Mouse (Mus musculus): Measurements from ENCODE around the gene Myh3.
"Not testable (repeated sequence)": the region's sequence is repeated elsewhere in the genome, so short reads cannot be mapped to it uniquely, and the experiment has no call there.

Myh3 gene

DNA sequence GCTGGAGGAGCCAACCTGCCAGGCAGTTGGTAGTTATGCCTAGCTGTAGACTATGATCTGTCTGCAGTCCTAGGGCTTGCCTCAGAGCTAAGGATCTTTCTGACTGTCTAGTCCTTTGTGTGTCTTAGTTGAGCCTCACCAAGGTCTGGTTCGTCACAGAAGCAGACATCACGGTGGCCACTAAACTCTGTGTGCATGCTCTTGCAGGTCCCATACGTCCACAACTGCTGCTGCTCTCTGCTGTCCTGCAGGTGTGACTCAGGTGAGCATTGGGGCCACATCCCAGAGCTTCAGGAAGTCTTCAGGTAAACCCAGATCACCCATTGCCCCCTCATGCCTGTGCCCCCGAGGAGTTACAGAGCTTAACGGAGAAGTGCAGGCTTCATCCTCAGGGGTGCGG lies 788 bp downstream of the Myh3 start:
- DNase-seq = no peak

DNA sequence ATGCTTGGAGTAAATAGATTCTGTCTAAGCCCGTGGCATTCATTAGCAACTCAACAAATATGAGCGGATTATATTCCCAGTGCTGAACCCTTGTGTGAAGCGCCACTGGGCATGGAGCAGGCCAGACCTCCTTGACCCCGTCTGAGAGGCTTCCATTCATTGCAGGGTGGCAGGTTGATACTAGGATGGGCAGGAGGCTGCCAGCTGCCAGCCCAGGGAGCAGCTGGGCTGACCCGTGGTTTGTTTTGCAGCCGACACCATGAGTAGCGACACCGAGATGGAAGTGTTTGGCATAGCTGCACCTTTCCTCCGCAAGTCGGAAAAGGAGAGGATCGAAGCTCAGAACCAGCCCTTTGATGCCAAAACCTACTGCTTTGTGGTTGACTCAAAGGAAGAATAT lies 1.6 kb downstream of the Myh3 start:
- DNase-seq = no peak

DNA sequence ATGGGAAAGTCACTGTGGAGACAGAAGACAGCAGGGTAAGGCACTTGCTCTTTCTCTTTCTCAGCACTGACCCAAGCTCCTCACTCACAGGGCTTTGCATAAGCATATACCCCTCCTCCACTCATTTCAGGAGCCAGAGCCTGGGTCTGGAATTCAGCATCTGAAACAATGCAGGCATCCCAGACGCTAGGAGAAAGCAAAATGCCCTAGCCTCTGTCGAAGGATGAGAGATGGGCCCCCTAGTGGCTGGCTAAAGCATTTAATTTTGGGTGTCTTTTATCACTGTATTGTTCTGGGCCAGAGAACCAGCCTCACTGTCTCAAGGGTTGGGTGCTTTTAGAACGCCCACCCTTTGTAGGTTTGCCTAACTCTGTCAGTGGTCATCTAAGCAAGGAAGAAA lies 2.1 kb downstream of the Myh3 start:
- peak; percentile 79 to 84 for DNase-seq

DNA sequence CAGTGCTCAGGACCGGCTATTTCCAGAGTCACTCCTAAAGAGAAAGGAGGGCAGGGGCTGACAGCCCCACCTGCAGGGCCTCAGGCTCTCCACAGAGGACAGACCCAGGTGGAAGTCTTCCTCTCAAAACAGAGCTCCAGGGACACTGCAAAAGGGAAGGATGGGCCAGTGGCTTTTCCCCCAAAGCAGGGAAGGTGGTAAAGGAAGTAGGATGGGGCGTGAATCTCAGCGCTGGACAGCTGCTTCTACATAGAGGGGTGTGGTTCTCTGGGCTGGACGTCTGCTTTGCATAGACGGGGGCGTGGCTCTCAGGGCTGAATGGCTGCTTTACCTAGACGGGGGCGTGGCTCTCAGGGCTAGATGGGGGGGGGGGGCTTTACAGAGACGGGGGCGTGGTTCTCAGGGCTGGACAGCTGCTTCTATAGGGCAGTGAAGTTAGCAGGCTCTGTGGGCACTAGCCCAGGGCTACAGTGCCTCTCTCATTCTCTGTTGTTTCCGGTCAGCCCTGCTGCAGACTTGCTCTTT lies 3.1 kb downstream of the Myh3 start:
- no peak for DNase-seq

DNA sequence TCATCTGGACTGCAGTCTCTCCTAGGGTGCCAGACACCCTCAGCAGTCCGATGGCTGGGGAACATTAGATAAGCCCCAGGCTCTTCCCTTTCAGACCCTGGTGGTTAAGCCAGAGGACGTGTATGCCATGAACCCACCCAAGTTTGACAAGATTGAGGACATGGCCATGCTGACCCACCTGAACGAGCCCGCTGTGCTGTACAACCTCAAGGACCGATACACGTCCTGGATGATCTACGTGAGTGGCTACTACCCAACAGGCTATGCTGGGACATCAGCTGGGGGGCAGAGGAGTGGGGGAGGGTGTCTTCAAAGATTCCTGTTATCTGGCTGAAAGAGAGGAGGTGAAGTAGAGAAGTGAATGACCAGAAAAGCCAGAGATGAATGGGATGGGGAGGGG lies 4.1 kb downstream of the Myh3 start:
- DNase-seq = no peak

DNA sequence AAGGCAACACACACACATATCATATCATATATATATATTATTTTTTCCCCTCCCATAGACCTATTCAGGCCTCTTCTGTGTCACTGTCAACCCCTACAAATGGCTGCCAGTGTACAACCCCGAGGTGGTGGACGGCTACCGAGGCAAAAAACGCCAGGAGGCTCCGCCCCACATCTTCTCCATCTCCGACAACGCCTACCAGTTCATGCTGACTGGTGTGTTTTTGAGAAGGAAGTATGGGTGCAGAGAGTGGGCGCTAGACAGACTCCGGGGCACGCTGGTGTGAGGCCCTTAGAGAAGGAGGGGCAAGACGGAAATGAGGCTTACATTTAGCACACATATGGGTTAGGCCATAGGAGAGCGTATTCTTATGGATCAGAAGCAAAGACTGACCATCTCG lies 4.7 kb downstream of the Myh3 start:
- DNase-seq = no peak

DNA sequence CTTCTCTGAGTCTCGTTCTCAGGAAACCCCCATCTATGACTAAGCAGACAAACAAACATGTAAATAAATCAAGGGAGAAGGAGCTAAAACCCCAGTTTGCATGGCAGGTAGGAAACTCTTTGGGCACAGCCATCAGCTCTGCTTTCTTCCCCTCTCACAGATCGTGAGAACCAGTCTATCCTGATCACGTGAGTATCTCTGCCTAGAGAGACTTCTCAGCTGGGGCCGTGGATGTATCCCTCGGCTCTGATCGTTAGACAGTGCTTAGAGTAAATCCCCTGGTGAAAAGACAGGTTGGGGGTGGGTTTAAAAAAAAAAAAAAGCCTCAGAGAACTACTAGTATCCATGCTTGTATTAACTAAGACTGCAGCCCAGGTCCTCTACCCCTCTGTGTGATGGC lies 5.1 kb downstream of the Myh3 start:
- DNase-seq = no peak

DNA sequence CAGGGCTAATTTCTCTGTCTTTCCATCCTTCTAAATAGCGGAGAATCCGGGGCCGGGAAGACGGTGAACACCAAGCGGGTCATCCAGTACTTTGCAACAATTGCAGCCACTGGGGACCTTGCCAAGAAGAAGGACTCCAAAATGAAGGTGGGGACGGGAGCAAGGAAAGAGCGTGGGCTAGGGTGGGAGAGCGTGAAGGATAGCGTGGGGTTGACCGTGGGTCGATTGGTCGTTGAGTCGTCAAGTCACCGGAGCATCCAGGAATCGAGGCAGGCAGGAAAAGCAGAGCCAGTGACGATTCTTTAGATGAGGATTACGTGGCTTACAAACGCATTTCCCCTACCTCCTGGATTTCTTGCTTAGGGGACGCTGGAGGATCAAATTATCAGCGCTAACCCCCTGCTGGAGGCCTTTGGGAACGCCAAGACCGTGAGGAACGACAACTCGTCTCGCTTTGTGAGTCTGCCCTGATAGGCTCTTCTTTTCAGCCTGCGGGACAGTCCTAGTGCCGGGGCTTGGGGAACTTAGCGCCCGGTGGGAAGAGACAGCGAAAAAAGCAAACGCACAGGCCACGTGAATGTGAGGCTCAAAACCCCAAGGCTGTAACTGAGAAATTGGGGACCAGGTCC lies 5.7 kb downstream of the Myh3 start:
- no peak for DNase-seq

DNA sequence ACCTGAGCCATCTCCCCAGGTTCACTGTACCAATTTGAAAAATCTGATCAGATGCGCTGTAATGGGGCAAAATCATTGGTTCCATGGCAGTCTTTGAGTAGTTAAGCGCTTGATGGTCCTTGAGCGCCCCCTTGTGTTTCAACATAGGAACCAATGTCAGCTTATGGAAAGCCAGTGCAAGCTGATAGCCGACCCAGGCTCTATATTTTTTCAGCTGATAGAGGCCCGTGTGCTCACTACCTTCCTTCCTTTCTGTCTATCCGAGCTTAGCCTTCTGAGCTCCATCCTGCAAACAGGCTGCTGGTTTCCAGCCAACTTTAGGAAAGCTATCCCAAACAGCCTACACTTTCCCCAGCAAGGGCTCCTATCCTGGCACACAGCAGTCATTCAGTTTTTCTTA lies 7.4 kb downstream of the Myh3 start:
- peak; percentile 86 to 89 for DNase-seq

DNA sequence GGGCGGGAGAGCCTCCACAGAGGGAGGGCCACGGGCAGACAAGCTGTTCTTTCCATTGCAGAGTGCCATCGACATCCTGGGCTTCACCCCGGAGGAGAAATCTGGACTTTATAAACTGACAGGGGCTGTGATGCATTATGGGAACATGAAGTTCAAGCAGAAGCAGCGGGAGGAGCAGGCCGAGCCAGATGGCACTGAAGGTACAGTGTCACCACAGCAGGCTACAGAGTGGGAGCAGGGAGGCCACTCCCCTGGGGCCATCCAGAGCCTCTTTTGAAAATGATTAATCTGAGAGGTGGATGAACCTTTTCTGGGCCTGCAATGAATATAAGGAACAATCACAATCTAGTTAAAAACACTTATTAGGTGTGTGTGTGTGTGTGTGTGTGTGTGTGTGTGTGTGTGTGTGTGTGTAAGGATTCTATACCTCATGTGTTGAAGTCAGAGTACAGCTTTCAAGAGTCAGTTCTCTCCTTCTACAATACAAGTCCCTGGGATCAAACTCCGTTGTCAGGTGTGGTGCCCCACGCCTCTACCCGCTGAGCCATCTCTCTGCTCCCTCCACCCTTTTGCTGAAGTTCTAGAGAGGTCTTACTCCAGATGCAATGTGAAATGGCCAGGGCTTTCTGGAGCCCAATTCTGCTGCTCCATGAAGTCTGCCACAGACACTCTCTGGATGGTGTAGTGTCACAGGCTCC lies 8.5 kb downstream of the Myh3 start:
- DNase-seq = no peak

DNA sequence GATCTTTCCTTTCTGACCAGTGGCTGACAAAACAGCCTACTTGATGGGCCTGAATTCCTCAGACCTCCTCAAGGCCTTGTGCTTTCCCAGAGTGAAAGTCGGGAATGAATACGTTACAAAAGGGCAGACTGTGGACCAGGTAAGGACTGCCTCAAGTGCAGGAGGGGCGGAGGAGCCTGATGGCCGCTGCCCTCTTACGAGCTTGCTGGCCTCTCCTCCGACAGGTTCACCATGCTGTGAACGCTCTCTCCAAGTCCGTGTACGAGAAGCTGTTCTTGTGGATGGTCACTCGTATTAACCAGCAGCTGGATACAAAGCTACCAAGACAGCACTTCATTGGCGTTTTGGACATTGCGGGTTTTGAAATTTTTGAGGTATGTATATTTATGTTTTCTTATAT lies 9.1 kb downstream of the Myh3 start:
- DNase-seq = no peak

DNA sequence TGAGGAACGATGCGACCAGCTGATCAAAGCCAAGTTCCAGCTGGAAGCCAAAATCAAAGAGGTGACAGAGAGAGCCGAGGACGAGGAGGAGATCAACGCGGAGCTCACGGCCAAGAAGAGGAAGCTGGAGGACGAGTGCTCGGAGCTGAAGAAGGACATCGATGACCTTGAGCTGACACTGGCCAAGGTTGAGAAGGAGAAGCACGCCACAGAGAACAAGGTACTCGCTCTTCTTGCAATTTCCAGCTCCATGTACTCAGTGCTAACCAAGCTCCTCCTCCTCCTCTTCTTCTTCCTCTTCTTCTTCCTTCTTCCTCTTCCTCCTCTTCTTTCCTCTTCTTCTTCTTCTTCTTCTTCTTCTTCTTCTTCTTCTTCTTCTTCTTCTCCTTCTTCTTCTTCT lies 14.3 kb downstream of the Myh3 start:
- DNase-seq = not testable (repeated sequence)

DNA sequence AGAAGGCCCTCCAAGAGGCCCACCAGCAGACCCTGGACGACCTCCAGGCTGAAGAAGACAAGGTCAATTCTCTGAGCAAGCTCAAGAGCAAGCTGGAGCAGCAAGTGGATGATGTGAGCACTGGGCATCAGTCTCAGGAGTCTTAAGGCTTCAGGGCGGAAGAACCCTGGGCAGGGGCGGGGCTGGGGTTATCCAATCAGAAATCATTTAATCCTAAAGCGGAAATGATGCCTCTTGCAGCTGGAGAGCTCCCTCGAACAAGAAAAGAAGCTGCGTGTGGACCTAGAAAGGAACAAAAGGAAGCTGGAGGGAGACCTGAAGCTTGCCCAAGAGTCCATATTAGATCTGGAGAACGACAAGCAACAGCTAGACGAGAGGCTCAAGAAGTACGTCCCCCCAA lies 15.1 kb downstream of the Myh3 start:
- DNase-seq = no peak

DNA sequence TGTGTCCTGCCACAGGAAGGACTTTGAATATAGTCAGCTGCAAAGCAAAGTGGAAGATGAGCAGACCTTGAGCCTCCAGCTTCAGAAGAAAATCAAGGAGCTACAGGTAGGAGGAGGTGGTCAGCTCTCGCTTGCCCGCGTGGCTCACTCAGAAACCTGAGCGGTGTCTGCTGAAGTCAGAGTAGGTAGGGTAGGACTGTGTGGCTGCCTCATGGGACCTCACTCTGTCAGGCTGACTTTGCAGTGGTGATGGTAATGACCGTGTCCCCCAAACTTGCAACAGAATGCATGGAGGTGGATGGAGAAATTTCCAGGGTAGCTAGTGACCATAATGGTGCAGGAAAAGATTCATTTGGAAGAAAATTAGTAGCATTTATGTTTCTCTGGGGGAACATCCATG lies 15.6 kb downstream of the Myh3 start:
- DNase-seq = no peak

DNA sequence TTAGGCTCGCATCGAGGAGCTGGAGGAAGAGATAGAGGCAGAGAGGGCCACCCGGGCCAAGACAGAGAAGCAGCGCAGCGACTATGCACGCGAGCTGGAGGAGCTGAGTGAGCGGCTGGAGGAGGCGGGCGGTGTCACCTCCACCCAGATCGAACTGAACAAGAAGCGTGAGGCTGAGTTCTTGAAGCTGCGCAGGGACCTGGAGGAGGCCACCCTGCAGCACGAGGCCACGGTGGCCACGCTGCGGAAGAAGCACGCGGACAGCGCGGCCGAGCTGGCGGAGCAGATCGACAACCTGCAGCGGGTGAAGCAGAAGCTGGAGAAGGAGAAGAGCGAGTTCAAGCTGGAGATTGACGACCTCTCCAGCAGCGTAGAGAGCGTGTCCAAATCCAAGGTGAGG lies 16.4 kb downstream of the Myh3 start:
- DNase-seq = no peak

DNA sequence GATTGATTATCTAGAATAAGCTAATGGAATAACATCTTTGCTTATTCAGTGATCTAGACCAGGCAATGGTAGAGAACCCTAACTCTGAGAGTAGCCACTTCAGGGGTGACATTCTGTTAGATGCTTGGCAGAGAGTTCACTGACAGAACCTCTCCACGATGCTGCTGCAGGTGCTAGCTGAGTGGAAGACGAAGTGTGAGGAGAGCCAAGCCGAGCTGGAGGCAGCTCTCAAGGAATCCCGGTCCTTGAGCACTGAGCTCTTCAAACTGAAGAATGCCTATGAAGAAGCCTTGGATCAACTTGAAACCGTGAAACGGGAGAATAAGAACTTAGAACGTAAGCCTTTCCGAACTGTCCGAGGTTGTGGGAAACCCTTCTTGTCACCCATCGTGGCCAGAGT lies 19.6 kb downstream of the Myh3 start:
- DNase-seq = no peak

DNA sequence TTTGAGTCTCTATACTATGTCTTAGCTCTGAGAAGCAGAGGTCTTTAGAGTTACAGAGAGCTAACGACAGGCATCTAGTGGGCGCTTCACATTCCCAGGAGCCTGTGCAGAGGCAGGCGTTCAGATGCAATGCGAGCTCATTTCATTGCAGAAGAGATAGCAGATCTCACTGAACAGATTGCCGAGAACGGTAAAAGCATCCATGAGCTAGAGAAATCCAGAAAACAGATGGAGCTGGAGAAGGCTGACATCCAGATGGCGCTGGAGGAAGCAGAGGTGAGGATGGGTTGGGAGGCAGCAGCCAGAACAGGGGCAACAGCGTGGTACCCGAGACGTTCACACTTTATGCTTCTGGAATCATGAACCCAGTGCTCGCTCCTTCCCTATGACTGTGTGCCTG lies 20.3 kb downstream of the Myh3 start:
- no peak for DNase-seq

DNA sequence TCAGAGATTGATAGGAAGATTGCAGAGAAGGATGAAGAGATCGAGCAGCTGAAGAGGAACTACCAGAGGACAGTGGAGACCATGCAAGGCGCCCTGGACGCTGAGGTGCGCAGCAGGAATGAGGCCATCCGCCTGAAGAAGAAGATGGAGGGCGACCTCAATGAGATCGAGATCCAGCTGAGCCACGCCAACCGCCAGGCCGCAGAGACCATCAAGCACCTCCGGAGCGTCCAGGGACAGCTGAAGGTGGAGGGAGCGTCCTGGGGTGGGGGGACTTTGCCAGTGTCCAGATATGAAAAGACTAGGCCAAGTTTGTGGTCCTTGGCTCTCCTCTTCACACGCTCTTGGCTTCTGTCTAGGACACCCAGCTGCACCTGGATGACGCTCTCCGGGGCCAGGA lies 21.1 kb downstream of the Myh3 start:
- no peak for DNase-seq

DNA sequence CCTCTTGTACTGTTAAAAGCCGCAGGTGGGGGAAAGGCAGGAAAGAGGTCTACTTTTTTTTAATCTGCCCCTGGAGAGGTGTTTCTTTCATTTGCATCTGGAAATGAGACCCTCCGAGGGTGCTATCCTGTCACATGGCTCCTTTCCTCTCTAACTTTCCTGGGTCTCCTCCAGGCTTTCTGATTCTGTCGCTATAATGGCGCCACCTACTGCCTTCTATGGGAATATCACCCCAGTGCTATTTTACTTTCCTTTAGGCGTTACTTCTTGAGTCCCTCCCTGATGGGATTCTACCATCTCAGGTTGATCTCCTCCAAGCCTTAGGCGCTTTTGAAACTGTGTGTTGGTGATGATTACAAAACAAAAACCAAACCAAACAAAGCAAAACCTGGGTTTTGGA lies 22.1 kb downstream of the Myh3 start:
- peak; percentile 49 to 64 for DNase-seq

DNA sequence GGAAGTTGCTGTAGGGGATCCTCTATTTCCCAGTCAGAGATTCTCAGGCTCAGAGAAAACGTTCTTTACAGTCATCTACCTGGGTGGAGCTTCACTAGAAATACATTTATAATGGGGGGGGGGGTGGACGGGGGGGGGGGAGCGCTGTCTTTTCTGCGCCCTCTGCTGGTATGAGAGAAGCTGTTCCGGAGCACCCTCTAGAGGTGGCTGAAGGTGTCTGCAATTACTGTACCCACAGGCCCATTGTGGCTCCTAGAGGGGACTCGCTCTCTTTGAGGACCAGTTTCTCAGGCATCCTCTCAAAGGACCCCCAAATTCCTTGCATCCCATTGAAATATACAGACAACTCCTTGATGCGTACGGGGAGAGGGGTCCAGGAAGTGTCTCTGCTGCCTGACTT lies 23.6 kb downstream of the Myh3 start:
- DNase-seq = peak; percentile 73 to 79

DNA sequence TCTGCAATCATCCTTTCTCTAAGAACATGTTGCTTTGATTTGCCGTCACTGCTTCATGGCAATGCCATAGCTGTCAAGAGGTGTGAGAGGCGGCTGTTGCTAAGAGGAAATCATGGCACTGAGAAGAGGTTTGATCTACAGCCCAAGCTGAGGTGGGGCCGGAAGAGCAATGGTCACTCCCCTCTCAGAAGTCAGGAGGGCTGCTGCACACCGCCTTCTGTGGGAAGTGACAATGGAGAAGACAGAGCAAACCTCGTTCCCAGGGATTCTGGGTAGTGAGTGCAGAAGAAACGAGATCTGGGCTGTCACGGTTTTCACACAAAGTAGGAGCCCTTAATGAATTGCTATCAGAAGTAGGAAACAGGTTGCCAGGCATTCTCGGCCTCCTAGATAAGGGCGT lies 25.2 kb downstream of the Myh3 start:
- no peak for DNase-seq

DNA sequence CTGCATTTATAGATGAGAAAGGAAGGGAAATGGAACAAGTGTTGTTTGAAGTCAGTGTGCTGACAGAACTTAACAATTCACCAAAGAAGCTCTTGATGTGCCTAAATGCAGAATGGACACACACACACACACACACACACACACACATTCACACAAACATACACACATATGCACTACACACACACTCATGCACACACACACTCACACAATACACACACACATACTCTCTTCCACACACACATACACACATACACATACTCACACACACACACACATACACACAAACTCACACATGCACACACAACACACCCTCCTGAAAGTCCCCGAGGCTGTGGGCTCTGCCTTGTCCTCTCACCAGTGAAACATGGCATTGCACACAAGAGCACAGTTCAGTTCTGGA lies 26.1 kb downstream of the Myh3 start:
- no peak for DNase-seq

DNA sequence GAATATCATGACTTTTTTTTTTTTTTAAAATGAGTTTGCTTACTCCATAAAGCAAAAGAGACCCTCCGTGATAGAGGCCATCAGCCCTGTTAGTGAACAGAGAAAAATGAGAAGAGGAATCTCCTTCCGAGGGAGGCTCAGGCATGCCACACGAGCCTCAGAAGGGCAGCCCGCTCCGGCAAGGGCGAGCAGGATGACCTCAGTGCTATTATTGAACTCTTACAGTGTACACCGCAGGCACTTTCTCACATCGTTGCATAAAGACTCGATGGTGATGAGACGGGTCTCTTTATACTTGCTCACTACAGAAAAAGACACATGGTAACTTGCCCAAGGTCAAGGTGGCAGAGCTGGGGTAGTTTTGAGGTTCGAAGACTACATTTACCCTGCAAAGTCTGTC lies 26.6 kb downstream of the Myh3 start:
- DNase-seq = no peak

DNA sequence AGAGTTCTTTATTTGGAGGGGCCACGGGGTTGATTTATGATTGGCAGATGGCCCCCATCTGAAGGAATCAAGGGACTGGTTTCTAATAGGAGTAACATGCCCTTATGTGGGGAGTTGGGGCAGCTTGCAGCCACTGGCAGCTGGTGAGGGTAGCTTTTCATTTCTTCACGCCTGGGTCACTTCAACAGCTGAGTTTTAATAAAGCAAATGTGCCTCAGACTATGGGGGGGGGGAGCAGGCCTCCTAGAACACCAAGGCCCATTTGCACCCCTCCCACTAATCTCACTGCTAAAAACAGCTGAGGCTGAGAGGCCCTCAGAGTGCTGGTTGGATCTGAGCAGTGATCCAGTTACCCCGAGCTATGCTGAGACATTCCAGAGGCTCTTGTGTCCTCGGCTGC lies 27.6 kb downstream of the Myh3 start:
- DNase-seq = no peak

DNA sequence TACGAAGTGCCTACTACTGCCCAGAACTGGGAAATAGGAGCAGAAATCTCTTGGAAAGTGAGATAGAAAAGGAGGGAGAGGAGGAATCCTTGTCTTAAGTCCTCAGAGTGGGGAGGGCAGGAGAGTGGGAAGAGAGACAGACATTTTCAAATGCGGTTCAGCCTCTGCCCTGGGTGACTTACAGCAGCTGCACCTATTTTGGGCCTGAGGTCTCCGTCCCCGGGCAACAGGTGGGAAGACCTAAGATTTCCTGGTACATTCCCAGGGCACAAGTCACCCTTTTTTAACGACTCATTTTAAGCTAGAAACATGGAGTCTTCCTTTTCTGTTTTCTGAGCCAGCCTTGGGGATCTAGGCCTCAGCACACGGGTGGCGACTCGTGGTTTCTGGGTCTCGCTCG lies 28.9 kb downstream of the Myh3 start:
- no peak for DNase-seq

Data from cerebellum, postnatal 14 days (tissue).